Mouse (Mus musculus) testis, adult 2 months (tissue): ENCODE results near the gene Col4a3.

Experiments used
- CTCF ChIP-seq: fragments of 200-500 bp; IDR thresholded peaks from 2 replicates; pipeline ENCODE4 v1.5.1; 2012; ENCODE audit warnings: low read depth, mild to moderate bottlenecking, inconsistent platforms, low read length, moderate library complexity; ENCODE audit not compliant: control insufficient read depth, insufficient read depth, insufficient replicate concordance
- POLR2A ChIP-seq: fragments of 200-500 bp; IDR thresholded peaks from 2 replicates; pipeline ENCODE4 v1.6.1; 2012; ENCODE audit warnings: low read depth, mild to moderate bottlenecking, inconsistent platforms, low read length, moderate library complexity; ENCODE audit not compliant: control insufficient read depth

DNA sequence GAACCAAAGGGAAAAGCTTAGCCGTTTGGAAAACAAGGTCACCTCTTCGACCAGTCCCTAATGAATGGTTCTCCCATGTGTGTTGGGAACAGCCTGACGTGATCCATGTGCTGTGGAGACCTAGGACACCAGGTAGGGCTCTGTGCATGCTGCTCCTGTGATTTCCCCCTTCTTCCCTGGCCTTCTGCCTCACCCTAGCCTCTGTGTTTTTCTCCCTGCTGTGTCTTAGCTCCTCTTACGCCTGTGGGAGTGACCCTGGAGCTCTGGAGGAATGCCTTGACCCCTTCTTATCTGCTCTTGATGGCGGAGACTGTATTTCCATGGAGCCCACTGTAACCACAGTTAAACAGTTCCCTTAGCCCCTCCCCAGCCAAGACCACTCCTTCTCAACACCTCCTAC lies 31.8 kb upstream of the Col4a3 start:
- TF ChIP-seq POLR2A (no peak), CTCF (no peak)
